Mouse (Mus musculus) neural tube, embryonic 11.5 days (tissue): ENCODE results near the gene Rps29. TPM values are rescaled to one million over a fixed set of nuclear protein-coding genes. Genes with fewer than 3 reads are reported as not detected.
"Not testable (repeated sequence)": the region's sequence is repeated elsewhere in the genome, so short reads cannot be mapped to it uniquely, and the experiment has no call there.

ENCODE experiments used
- ATAC-seq: fragments of 200-750 bp; cut with Nextera tagmentation; 2 replicates; pipeline ENCODE4 v1.8.0; 2017; ENCODE audit warnings: moderate number of reproducible peaks, mild to moderate bottlenecking, moderate TSS enrichment, moderate library complexity; ENCODE audit not compliant: insufficient read depth, low FRiP score, low TSS enrichment
- DNase-seq: peaks from one replicate; pipeline ENCODE4 v3.0.0-alpha.2; 2015; ENCODE audit warnings: low spot score
- H3K27ac ChIP-seq: fragments of 300-500 bp; sonication (generic); 2 replicates; pipeline ENCODE4 v1.5.1; 2014; ENCODE audit warnings: low read depth, mild to moderate bottlenecking, low read length
- H3K27me3 ChIP-seq: fragments of 300-500 bp; sonication (generic); 2 replicates; pipeline ENCODE4 v1.6.1; 2014; ENCODE audit warnings: mild to moderate bottlenecking, low read length, mixed read lengths; ENCODE audit not compliant: control insufficient read depth, insufficient read depth
- H3K36me3 ChIP-seq: fragments of 300-500 bp; sonication (generic); 2 replicates; pipeline ENCODE4 v1.6.1; 2014; ENCODE audit warnings: mild to moderate bottlenecking, low read length, moderate library complexity, mixed read lengths; ENCODE audit not compliant: control insufficient read depth, insufficient read depth
- H3K4me1 ChIP-seq: fragments of 300-500 bp; sonication (generic); 2 replicates; pipeline ENCODE4 v1.6.1; 2014; ENCODE audit warnings: low read length, mixed read lengths; ENCODE audit not compliant: control insufficient read depth, insufficient read depth
- H3K4me2 ChIP-seq: fragments of 300-500 bp; sonication (generic); 2 replicates; pipeline ENCODE4 v1.6.1; 2014; ENCODE audit warnings: low read depth, mild to moderate bottlenecking, moderate library complexity
- H3K4me3 ChIP-seq: fragments of 300-500 bp; sonication (generic); 2 replicates; pipeline ENCODE4 v1.5.1; 2014; ENCODE audit warnings: low read depth, low read length
- H3K9ac ChIP-seq: fragments of 300-500 bp; sonication (generic); 2 replicates; pipeline ENCODE4 v1.6.1; 2014; ENCODE audit warnings: mild to moderate bottlenecking, low read length
- H3K9me3 ChIP-seq: fragments of 300-500 bp; sonication (generic); 2 replicates; pipeline ENCODE4 v1.6.1; 2016; ENCODE audit warnings: low read length; ENCODE audit not compliant: control insufficient read depth
- WGBS: fragments of 180-500 bp; shearing (Covaris S2); extraction: QIAGEN DNeasy Blood & Tissue Kit; methylation state at CpG from one replicate; pipeline ENCODE4 v1.1.7; 2014; 5-methylcytosine and 5-hydroxymethylcytosine counted together
- polyA plus RNA-seq: library from polyadenylated mRNA; unstranded; fragments of >200 nt; fragmentation: Nextera tagmentation; extraction: Ambion mirVana; gene quantifications from 2 replicates; pipeline ENCODE4 v1.2.1, GENCODE M21; 2014

The Rps29 gene
- 1,261 and 1,342 TPM in 2 replicates for polyA plus RNA-seq

GRCm38 (mm10) chr12:69158765-69159577 is at the start of gene Rps29:
Rps29 (minus strand) TSS chr12:69159186.
- not testable (repeated sequence) for H3K9me3 ChIP-seq, H3K27me3 ChIP-seq, H3K36me3 ChIP-seq, H3K4me1 ChIP-seq
- peak within 1 kb of the TSS; percentile 96 for H3K9ac ChIP-seq
- peak within 1 kb of the TSS; percentile 70 for H3K4me3 ChIP-seq
- DNase-seq (peak; percentile 99), ATAC-seq (peak; percentile 99)
- H3K4me2 ChIP-seq = peak within 1 kb of the TSS; percentile 73
- under 1% methylated on average over 58 of the region's 68 CpGs for WGBS
- peak within 1 kb of the TSS; percentile 87 for H3K27ac ChIP-seq

GRCm38 (mm10) chr12:69208520-69208919 is 49.5 kb upstream of the Rps29 start:
- Histone ChIP-seq H3K27me3 (no peaks in the 10 kb centered on the region), H3K9ac (no peak overlapping the region), H3K36me3 (peaks cover 5% of the 10 kb centered on the region; the same call in 1 of the 2 replicates), H3K4me1 (no peaks in the 10 kb centered on the region), H3K4me3 (no peak overlapping the region), H3K9me3 (no peaks in the 10 kb centered on the region), H3K4me2 (no peak overlapping the region), H3K27ac (no peak overlapping the region)
- WGBS = 93% methylated on average over 2 of the region's 2 CpGs
- DNase-seq = no peak
- ATAC-seq = no peak

GRCm38 (mm10) chr12:69207926-69208325 is 48.9 kb upstream of the Rps29 start:
- ATAC-seq = no peak
- no peak for DNase-seq
- no peaks in the 10 kb centered on the region for H3K27me3 ChIP-seq
- no peak overlapping the region for H3K9ac ChIP-seq
- 95% methylated on average over 7 of the region's 7 CpGs for WGBS
- no peak overlapping the region for H3K4me3 ChIP-seq
- H3K9me3 ChIP-seq = no peaks in the 10 kb centered on the region
- H3K36me3 ChIP-seq = peaks cover 5% of the 10 kb centered on the region; the same call in 1 of the 2 replicates
- H3K27ac ChIP-seq = no peak overlapping the region
- no peak overlapping the region for H3K4me2 ChIP-seq
- no peaks in the 10 kb centered on the region for H3K4me1 ChIP-seq

- Histone ChIP-seq H3K27ac (no peak overlapping the region), H3K4me3 (no peak overlapping the region), H3K4me1 (no peaks in the 10 kb centered on the region), H3K27me3 (no peaks in the 10 kb centered on the region), H3K4me2 (no peak overlapping the region), H3K9me3 (no peaks in the 10 kb centered on the region), H3K9ac (no peak overlapping the region), H3K36me3 (peaks cover 4% of the 10 kb centered on the region)
- ATAC-seq (no peak), DNase-seq (no peak)
- 96% methylated on average over 8 of the region's 8 CpGs for WGBS
Measured at GRCm38 (mm10) chr12:69207396-69207795, 48.4 kb upstream of the Rps29 start.

- DNase-seq (no peak), ATAC-seq (no peak)
- Histone ChIP-seq H3K27ac (no peak within 1 kb of the TSS), H3K36me3 (no peaks in the 10 kb centered on the region; the same call in 1 of the 2 replicates), H3K4me3 (no peak within 1 kb of the TSS), H3K27me3 (no peaks in the 10 kb centered on the region), H3K9me3 (no peaks in the 10 kb centered on the region), H3K4me2 (no peak within 1 kb of the TSS), H3K9ac (no peak within 1 kb of the TSS), H3K4me1 (no peaks in the 10 kb centered on the region; the same call in 1 of the 2 replicates)
- WGBS = 75% methylated on average over 16 of the region's 16 CpGs
Measured at GRCm38 (mm10) chr12:69204052-69204833, 45.3 kb upstream of the Rps29 start, which contains the start of gene Gm49384. Gm49384 (minus strand) TSS chr12:69204267.

GRCm38 (mm10) chr12:69198985-69199384 is 40.0 kb upstream of the Rps29 start:
- ATAC-seq (no peak), DNase-seq (no peak)
- no peaks in the 10 kb centered on the region for H3K9me3 ChIP-seq
- H3K4me1 ChIP-seq = peaks cover 12% of the 10 kb centered on the region
- 0 out of 2 replicates have a peak overlapping the region, but pooled peaks have one; percentile 12 for H3K4me2 ChIP-seq
- no peaks in the 10 kb centered on the region; the same call in 1 of the 2 replicates for H3K36me3 ChIP-seq
- no peak overlapping the region for H3K4me3 ChIP-seq
- H3K9ac ChIP-seq = no peak overlapping the region
- no peak overlapping the region for H3K27ac ChIP-seq
- no peaks in the 10 kb centered on the region for H3K27me3 ChIP-seq

GRCm38 (mm10) chr12:69198164-69198535 is 39.2 kb upstream of the Rps29 start, which contains the start of gene Dnaaf2:
Dnaaf2 (minus strand) TSS chr12:69198429.
- H3K36me3 ChIP-seq = no peaks in the 10 kb centered on the region; the same call in 1 of the 2 replicates
- WGBS = 0% methylated on average over 18 of the region's 18 CpGs
- ATAC-seq = peak; percentile 56

GRCm38 (mm10) chr12:69197378-69198163 is 38.6 kb upstream of the Rps29 start:
- no peaks in the 10 kb centered on the region for H3K9me3 ChIP-seq
- DNase-seq (peak; percentile 62), ATAC-seq (peak; percentile 74)
- no peaks in the 10 kb centered on the region; the same call in 1 of the 2 replicates for H3K36me3 ChIP-seq
- peak overlapping the region; percentile 97 for H3K4me2 ChIP-seq
- under 1% methylated on average over 84 of the region's 94 CpGs for WGBS
- peak overlapping the region; percentile 83 for H3K27ac ChIP-seq
- H3K27me3 ChIP-seq = no peaks in the 10 kb centered on the region
- peak overlapping the region; percentile 83 for H3K9ac ChIP-seq
- peak overlapping the region; percentile 94 for H3K4me3 ChIP-seq
- H3K4me1 ChIP-seq = peaks cover 12% of the 10 kb centered on the region

More at GRCm38 (mm10) chr12:69198164-69198535, 39.2 kb upstream of the Rps29 start, which contains the start of gene Dnaaf2:
- Histone ChIP-seq H3K27me3 (no peaks in the 10 kb centered on the region), H3K27ac (peak within 1 kb of the TSS; percentile 83), H3K4me1 (peaks cover 12% of the 10 kb centered on the region), H3K9ac (peak within 1 kb of the TSS; percentile 83), H3K9me3 (no peaks in the 10 kb centered on the region), H3K4me2 (peak within 1 kb of the TSS; percentile 97), H3K4me3 (peak within 1 kb of the TSS; percentile 94)
- DNase-seq = peak; percentile 78
